Mouse (Mus musculus) urinary bladder, postnatal 25 days (tissue): ENCODE results near the gene Lag3.
"Not testable (repeated sequence)": the region's sequence is repeated elsewhere in the genome, so short reads cannot be mapped to it uniquely, and the experiment has no call there.

Source experiments
- DNase-seq: peaks from one replicate; pipeline ENCODE4 v3.0.0; 2022; ENCODE audit warnings: low spot score

Lag3 gene

GRCm38 (mm10) chr6:124900056-124900800 lies 11.3 kb downstream of the Lag3 start:
- no peak for DNase-seq

GRCm38 (mm10) chr6:124898359-124898758 lies 13.1 kb downstream of the Lag3 start:
- DNase-seq, result no peak

- not testable (repeated sequence) for DNase-seq
Measured at GRCm38 (mm10) chr6:124894113-124894512, 17.4 kb downstream of the Lag3 start.

- no peak for DNase-seq
Measured at GRCm38 (mm10) chr6:124890997-124891396, 20.5 kb downstream of the Lag3 start.

- DNase-seq, result no peak
Measured at GRCm38 (mm10) chr6:124888555-124889125, 22.9 kb downstream of the Lag3 start.

GRCm38 (mm10) chr6:124887986-124888385 lies 23.5 kb downstream of the Lag3 start, which contains the start of gene Cd4:
Cd4 (minus strand) TSS chr6:124888221.
- no peak for DNase-seq

- DNase-seq, result no peak
Measured at GRCm38 (mm10) chr6:124885956-124886381, 25.5 kb downstream of the Lag3 start.

- DNase-seq, result no peak
Measured at GRCm38 (mm10) chr6:124884714-124885500, 26.6 kb downstream of the Lag3 start.

GRCm38 (mm10) chr6:124883351-124883750 lies 28.2 kb downstream of the Lag3 start:
- no peak for DNase-seq

GRCm38 (mm10) chr6:124881821-124882220 lies 29.7 kb downstream of the Lag3 start:
- DNase-seq, result no peak

GRCm38 (mm10) chr6:124879390-124879789 lies 32.1 kb downstream of the Lag3 start:
- DNase-seq, result no peak

GRCm38 (mm10) chr6:124874348-124874747 lies 37.2 kb downstream of the Lag3 start:
- no peak for DNase-seq

- no peak for DNase-seq
Measured at GRCm38 (mm10) chr6:124866560-124866959, 44.9 kb downstream of the Lag3 start.

GRCm38 (mm10) chr6:124865766-124866362 lies 45.6 kb downstream of the Lag3 start:
- DNase-seq, result no peak

GRCm38 (mm10) chr6:124863658-124864298 lies 47.7 kb downstream of the Lag3 start, which contains the start of gene Gpr162:
Gpr162 (minus strand) TSS chr6:124863983.
- DNase-seq, result peak; percentile 60

- no peak for DNase-seq
Measured at GRCm38 (mm10) chr6:124863125-124863657, 48.3 kb downstream of the Lag3 start.

- no peak for DNase-seq
Measured at GRCm38 (mm10) chr6:124862406-124863124, 48.9 kb downstream of the Lag3 start.

GRCm38 (mm10) chr6:124861802-124862201 lies 49.7 kb downstream of the Lag3 start:
- no peak for DNase-seq

GRCm38 (mm10) chr6:124861266-124861665 lies 50.2 kb downstream of the Lag3 start:
- no peak for DNase-seq

- DNase-seq, result no peak
Measured at GRCm38 (mm10) chr6:124860511-124860910, 51.0 kb downstream of the Lag3 start.

GRCm38 (mm10) chr6:124859725-124860124 lies 51.8 kb downstream of the Lag3 start:
- peak; percentile 92 for DNase-seq
